Mouse (Mus musculus): ENCODE measurements at regions not wholly inside any gene's neighbourhood (a gene's known extent, or its start where the extent isn't known, plus 50 kb on each side); places are given as distances from the start of the nearest gene placed in this dataset.
"Not testable (repeated sequence)": the region's sequence is repeated elsewhere in the genome, so short reads cannot be mapped to it uniquely, and the experiment has no call there.

DNA sequence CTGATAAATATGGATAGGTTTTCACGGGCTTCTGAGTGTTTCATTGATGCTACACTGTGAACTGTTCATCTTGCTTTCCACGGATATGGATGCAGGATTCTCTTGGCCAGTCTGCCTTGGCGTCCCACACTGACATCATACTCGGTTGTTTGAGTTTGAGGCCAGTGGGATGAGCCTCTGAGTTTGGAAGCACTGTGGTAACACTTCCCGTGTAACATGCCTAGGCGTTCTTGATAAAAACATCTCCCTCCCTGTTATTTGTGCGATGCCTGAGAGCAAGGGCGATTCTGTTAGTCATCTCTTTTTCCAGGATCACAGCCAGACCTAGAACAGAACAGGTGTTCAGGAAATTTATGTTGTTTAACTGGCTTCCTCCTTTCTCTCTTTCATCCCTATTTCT, 482.5 kb upstream of the Id2 start:
- DNase-seq, result no peak

DNA sequence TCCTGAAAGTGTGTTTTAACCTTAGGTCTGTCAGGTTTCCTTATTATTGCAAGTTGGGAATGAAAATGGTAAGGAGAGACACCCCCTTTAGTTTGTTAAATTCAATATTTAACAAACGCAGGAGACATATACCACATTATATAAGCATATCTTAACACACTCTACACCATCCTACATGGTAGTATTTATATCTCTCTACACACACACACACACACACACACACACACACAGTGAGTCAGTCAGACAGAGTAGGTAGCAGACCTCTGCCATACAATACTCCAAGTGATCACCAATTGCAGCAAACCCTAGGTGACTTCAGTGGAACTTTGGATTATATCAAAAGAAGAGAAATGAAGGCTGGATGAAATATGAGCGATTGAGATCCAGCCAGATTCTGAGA, 468.2 kb upstream of the Id2 start:
- DNase-seq, result no peak

DNA sequence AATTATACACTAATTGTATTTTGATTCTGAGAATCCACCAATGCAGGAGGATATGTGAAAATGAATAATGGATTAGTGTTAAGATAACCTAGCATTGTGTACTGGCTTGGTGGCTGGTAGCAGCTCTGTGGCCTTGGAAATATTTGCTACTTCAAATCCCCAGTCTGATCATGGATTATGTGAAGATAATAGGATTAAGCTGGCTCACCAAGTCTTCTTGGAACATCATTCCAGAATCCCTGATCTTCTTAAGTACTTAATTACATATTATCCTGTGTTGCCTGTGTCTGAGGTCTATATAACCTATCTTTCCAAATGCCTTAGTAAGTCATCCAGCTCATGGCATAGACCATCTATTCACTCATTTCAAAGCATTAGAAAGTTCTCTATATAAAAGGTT, 462.7 kb upstream of the Id2 start:
- DNase-seq, result no peak

DNA sequence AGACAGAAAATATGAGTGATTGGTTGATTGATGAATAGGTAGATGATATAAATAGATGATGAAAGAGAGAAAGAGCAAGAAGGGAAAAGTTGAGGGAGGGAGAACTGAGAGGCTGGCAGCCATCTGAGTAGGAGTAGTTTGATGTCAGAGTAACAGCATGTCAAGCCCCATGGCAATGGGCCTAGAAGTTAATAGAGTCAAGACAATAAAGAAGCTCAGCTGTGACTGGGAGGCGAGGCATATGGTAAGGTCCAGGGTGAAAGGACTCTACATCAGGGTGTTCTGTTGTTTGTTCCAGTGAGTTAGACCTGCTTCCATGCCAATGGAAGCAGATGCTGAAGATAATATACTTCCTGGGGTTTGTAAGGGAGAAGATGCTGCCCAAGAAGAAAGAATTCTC, 456.7 kb upstream of the Id2 start:
- no peak for DNase-seq

DNA sequence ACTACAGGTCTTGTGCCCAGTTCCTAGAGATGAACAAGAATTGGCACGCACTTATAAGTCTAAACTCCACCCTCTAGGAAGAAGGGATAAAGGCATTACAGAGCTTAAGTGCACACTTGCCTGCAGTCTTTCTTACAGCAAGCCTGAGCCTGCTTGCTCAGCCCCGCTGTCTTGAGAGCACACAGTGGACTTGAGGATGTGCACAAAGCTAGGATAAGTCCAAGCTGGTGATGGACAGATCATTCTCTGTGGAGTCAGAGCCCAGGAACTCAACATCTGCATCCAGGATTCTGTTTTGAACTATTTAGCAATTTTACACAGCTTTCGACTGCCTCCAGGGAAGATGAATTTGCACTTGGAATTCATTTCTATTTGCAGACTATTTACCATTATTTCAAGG, 452.8 kb upstream of the Id2 start:
- no peak for DNase-seq

DNA sequence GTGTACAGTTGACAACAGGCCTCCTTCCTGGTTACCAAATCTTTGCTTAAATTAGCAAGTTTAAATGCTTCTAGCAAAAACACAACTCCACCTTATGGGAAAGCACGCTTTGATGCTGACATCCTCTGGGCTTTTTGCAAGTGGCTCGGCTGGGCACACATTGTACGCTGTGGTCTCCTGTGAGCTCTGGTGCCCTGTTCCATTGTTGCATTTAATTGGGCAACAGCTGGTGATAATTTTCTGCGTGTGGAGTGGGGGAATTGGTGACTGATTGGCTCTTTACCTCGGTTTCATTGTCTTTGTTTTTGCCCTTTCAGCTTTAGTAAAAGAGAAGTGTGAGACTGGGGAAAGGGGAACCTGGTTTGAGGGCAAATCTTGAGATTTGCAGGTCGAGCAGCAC, 447.3 kb upstream of the Id2 start:
- DNase-seq, result no peak

DNA sequence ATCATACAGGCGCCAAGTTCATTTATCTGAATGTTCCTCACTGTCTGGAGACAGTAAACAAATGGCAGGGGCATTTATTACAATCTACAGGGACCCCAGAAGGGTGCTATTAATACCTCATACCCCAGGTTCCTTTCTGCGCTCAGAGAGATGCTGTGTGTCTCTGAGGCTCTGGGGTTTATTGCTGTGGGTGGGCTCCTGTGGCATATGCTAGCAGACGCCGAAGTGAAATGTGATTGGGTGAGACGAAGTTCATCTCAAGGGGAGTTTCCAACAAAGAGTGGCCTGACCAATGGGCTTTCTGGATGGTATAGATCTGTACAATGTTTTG, 437.6 kb upstream of the Id2 start:
- DNase-seq, result no peak

DNA sequence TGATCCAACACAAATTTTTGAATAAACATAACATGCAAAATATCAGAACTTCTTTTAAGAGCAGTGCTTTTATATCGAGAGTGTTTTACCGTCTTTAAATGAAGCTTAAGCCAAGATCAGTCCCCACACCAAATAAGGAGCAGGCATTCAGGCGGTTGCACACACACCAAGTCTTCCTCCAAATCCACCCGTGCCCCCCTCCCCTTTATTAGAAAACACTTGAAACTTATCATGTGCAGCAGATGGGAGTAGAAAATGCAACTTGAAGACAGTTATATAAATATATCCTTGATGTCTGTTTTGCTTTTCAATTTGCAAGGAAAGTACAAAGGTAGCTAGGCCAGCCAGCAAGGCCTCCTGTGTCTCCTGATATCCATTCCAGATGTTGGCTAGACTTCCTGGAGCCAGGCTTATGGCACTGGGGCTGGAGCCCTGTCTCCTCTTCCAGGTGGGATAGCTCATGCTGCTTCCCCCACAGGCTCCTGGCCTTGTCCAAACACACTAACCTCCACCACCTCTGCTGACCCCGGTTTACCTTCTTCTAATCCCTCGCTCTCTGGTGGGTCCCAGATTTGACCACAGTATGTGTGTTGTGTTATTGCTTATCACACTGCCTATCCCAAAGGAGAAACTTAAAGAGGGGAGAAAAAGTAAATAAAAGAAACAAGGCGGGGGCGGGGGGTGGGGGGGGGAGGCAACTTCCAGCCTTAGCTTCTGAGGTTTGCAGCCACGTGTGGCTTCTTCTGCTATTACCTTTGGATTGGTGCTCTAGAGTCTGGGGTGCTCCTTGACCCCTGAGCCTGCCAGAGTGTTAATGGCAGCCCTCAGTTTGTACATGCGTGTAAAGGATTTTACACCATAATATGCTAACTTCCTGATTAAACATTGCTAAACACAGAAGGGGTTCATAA, 437.0 kb upstream of the Id2 start:
- DNase-seq, result no peak

DNA sequence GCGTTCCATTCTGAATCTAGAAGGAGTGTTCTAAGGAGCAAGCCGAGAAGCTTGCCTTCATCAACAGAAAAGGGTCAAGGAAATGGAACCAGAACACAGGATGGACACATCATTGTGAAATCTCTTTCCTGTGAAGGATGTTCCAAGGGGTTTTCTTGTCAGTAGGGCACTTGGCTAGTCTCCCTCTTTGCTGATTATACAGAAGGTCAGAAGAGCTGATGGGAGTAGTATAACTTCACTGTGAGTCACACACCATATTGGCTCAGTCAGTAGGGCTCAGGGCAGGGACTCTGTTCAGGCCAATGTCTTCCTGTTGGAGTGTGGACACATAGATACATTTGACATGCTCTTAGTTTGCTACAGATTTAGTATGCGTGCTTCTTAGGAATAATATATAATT, 433.5 kb upstream of the Id2 start:
- DNase-seq, result peak; percentile 32

DNA sequence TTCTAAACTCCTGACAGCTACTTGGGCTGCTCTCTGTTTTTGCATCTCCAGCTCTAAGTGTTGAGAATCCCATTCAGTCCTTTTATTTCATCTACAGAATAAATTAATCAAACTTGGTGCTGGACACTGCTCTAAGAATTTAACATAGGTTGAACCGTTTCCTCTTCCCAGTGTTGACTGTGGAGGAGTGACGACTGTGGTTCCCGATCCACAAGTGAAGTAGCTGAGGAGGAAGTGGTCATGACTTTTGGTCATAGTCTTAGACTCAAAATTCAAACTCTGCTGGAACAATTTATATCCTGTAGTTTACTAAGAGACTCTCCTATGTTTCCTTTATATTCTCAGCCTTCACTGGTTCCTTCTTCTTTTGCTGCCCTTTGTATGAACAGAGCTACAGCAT, 432.6 kb upstream of the Id2 start:
- no peak for DNase-seq

DNA sequence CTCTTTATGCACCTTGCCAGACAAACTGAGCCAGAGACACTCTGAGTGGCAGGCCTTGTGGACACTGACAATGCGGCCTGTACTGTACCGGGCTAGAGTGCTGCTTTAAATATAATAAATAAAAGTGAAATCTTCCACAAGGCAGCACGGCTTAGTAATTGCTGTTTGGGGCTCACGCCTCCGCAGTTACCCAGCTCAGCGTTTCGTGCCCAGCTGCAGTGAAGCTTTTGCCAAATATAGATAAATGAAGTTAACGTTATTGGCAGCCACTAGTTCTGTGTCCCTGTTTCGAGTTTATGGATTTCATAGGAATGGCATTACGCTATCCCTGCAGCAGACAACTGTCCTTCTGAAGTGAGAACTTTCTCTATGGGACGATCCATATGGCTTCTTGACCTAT, 429.7 kb upstream of the Id2 start:
- DNase-seq, result no peak

DNA sequence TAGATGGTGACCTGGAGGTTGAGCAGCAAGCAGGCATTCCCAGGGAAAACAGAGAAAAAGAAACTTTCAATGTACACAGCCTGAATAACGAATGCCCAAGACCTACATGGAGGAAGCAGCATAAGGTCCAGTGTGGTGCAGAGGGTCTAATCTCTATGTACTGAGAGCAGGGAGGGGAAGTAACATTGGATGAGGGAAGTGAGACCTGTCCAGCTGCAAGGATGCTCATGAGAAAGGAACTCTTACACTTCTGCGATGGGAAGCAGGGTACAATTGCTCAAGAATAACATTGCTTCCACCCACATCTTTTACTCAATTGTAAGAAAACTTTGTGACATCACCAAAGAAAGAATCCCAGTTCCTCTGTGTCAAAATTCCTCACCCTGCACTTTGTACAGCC, 419.8 kb upstream of the Id2 start:
- DNase-seq, result no peak

DNA sequence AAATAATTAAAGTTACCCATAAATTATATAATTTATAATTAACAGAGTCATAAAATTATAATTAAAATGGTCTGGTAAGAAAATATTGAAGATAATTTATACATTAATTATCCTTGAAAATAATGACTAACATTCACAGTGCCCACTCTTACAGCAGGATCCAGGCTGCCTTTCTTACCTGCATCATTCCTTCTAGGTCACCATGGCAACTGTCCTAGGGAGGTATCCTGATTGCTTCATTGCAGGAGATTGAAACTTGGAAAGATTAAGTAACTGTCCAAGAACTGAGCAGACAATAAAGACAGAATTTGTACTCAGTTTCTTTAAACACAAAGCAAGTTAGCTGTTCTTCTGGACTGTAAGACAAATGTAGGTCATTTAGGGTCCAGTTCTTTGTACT, 416.7 kb upstream of the Id2 start:
- DNase-seq, result no peak

DNA sequence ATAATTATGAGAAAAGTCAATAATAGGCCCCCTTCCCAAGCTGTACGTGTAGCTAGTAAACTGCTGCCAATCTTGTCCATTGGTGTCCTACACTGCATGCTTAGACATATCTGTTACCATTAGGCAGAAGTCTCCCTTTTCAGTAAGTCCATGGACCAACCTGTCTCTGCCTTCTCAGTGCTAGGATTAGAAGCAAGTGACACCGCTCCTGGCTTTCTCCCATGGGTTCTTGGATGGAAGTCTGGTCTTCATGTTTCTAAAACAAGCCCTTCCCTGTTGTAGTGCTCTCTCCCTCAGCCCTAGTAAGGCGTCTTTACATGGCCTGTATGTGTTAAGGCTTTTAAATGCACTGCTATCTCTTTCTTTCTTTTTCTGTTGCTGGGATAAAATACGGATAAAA, 412.7 kb upstream of the Id2 start:
- DNase-seq, result no peak

DNA sequence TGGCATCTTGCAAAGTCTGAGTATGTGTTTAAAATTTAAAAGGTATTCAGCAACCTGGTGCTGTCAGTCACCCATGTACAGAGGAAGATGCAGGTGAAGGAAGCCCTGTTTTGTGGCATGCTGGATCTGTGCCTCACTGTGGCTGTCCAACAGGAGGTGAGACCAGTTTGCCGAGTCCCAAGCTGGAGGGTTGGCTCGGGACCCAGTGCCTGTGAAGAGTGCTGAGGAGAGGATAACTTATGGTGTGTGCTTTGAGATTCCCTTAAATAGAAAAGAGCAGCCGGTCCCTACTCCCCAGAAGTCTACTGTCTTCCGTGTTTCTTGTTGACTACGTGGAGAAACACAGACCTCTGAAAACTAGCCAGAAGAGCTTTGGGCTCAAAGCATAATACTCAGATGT, 396.3 kb upstream of the Id2 start:
- DNase-seq, result no peak

DNA sequence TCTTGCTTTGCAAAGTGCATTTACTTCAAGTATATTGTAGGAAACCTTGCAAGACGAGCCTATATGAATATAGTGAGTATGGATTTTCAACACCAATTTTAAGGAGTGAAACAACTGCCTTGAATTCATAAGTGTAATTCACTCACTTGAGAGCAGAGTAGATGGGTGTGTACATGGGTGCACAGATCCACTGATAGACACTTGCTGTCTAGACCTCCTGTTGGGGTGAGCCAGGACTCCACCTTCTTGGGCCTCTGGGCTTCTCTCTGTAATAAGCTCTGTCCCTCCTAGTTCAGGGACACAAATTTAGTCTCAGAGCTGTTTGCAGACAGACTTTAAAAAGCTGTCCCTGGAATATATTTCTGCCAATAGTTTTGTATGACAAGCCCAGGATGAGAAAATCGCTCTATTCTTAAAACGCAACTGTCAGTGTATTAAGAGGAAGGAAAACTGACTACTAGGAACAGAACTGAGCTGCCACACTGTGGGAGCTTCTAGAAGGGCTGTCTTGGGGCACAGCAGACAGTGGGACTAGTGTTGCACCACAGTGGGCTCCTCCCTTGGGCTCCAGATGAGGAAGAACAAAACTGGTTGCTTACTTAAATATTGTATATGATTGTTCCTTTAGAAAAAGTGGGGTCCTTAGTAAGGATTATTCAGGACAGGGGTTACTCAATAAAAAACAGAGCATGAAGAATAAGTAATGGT, 395.7 kb upstream of the Id2 start:
- no peak for DNase-seq

DNA sequence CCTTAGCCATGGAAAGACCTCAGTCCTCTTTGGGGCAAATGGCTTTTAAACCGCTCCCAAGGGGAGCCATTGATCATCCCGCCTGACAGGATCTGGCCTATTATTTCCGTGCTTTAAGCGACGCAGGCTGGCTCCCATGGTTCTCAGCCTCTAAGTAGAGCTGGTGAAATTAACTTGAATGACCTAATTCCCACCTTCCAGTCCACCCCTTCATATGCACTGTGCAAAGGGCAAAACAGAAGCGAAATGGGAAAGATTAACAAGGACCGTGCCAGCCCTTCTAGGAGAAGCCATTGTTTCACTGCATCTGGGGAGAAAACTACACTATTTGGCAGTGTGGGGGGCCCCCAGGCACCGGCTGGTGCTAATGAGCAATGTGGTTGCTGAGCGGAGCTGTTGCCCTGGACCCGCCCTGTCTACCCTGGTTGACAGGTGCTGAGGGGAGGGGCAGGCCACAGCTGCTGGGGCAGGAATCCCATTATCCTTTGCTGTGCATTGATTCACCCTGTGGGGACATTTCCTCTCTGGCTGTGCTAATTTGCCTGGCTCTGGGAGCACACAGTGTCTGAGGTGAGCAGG, 378.3 kb upstream of the Id2 start:
- DNase-seq, result peak; percentile 13

DNA sequence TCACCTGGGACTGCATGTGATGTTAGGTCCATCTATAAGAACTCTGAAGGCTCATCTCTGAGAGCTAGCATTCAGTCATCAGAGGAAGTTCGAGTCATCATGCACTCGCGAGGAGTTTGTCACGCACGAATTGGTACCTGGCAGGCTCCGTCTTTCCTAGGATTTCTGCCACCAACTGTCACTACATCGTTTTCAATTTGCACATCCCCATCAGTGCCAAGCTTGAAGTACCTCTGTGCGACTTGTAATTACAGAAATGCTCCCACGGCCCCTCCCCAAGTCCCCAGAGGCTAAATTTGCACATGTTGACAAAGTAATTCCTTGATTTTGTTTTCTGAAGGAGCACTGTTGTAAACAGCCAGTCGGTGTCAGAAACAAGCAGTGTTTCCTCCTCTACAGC, 372.2 kb upstream of the Id2 start:
- no peak for DNase-seq

DNA sequence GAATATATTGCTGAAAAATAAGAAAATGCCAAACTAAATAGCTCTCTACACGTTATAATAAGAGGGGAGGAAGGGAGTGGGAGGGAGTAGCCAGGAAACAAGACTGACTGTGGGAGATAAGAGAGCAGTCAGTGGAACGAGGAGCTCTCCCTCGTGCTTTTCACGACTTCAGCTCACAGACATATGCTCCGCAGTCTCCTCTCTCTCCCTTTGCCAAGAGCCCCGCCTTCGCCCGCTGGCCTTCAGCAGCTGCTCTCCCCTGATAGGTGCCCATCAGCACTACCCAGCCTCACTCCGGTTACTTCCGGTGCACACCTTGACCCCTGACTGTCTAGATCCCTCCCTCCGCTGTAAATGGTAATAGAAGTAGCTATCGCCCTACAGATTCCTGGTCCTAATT, 370.8 kb upstream of the Id2 start:
- no peak for DNase-seq

DNA sequence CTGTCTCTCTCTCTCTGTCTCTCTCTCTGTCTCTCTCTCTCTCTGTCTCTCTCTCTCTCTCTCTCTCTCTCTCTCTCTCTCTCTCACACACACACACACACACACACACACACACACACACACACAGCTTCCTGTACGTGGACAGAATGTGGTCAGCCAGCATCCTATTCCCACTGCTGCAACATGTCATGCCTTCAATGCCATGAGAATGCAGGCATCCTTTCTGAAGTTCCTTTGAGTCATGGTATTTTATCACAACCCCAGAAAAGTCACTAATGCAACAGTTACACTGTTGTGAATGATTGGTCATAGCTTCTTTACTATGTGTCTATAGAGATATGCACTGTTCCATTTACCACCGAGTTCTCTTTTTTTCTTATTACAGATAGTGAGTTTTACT, 365.8 kb upstream of the Id2 start:
- not testable (repeated sequence) for DNase-seq

DNA sequence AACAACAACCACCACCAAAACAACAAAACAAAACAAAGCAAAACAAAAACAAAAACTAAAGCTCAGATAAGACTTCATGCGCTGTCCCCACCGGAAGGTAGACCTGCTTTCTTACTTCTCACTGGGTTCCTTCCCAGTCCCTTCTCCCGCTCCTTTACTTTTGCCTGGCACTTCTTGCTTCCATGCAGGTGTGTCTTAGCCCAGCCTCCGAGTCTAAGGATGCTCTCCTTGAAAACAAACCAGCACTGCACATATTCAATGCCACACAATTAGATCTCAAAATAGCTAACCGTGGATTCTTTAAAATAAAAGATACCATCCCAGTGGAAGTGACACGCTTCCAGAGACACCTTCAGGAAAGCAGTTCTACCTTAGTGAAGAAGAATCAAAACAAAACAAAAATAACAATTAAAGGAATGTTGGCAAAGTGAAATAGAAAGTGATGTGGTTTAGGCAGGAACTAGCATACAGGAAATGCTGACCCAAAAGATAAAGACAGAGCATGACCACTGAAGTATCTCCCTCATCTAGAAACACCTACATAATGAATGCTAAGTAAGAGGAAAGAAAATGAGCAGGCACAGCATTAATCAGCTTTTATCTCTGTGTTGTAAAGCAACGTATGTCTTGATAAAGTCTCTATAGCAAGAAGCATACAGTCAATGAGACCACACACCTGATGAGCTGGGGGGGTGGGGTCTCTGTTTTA, 358.5 kb upstream of the Id2 start:
- no peak for DNase-seq

DNA sequence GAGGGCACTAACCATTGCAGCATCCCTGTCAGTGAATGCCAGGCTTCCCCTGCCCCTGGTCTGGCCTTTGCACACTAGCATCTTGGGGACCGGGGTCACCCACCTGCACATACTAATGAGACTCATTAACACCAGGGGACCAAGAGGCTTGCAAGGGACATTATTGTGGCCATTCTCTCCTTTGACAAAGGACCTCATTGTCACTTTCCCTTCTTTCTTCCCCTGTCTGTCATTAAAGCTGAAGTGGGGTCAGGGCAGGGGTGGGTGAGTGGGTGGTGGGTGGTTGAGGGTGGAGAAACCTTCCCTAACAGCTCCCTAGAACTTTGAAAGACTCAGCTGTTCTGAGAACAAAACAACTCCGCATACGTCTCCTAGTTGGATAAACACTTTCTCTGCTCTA, 356.4 kb upstream of the Id2 start:
- no peak for DNase-seq

DNA sequence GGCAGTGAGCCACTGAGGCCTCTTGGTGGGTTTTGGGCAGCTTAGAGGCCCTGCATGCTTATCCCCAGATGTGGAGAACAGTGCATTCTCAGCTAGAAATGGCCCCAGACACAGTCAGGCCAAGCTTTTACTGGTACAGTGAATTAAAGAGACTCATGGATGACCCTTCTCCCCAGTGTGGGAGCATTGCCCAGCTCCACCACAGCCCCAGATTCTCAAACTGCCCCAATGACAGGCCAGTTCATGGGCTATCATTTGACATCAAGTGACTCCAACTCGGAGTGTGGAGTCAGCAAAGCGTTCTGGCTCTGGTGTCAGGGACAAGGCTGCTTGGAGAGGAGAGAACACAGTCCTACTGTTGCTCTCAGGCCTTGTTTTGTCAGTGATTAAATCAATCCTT, 354.2 kb upstream of the Id2 start:
- DNase-seq, result peak; percentile 49

DNA sequence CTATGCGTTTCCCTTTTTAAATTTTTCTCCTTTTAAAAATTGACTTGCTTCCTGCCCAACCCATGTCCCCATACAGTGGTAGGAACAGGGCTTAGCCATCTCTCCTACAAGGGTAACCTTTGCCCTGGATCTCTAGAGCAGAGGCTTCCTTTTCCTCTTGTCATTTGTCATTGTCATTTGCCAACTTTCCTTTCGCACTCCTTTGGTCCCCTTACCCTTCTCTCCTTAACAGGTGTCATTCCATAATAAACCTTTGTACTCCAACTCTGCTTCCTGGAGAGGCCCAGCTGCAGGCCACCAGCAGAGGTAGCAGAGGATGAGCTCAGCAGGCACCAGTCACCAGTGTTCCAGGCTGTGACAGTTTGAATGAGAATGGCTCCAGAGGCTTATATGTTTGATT, 347.4 kb upstream of the Id2 start:
- no peak for DNase-seq

Data from kidney, postnatal 14 days (tissue).